Mouse (Mus musculus) olfactory bulb, adult 2 months (tissue): ENCODE results near the gene Pecr. TPM values are rescaled to one million over a fixed set of nuclear protein-coding genes. Genes with fewer than 3 reads are reported as not detected.

Experiments
- H3K27ac ChIP-seq: fragments of 200-500 bp; 2 replicates; pipeline ENCODE4 v1.5.1; 2012; ENCODE audit warnings: low read depth, low read length; ENCODE audit not compliant: insufficient read depth
- H3K4me1 ChIP-seq: fragments of 200-500 bp; 2 replicates; pipeline ENCODE4 v1.6.1; 2012; ENCODE audit warnings: low read length; ENCODE audit not compliant: control insufficient read depth, insufficient read depth
- H3K4me3 ChIP-seq: fragments of 200-500 bp; 2 replicates; pipeline ENCODE4 v1.5.1; 2012; ENCODE audit warnings: mild to moderate bottlenecking, low read depth, low read length, moderate library complexity; ENCODE audit not compliant: insufficient read depth
- CTCF ChIP-seq: fragments of 200-500 bp; IDR thresholded peaks from 2 replicates; pipeline ENCODE4 v1.5.1; 2012; ENCODE audit warnings: low read depth, mild to moderate bottlenecking, low read length, moderate library complexity; ENCODE audit not compliant: insufficient read depth
- POLR2A ChIP-seq: fragments of 200-500 bp; IDR thresholded peaks from 2 replicates; pipeline ENCODE4 v1.6.1; 2012; ENCODE audit warnings: mild to moderate bottlenecking, low read depth, low read length, moderate library complexity; ENCODE audit not compliant: insufficient read depth
- WGBS: fragments of 180-500 bp; shearing (Covaris S2); methylation state at CpG from one replicate; pipeline ENCODE4 v1.1.7; 2018; 5-methylcytosine and 5-hydroxymethylcytosine counted together
- polyA plus RNA-seq: library from polyadenylated mRNA; stranded (reverse); fragments of >200 nt; gene quantifications from 2 replicates; pipeline ENCODE4 v1.2.4, GENCODE M21; 2012; ENCODE audit warnings: low replicate concordance; ENCODE audit not compliant: missing spikeins, insufficient read depth, insufficient read length

The Pecr gene
- polyA plus RNA-seq, 1 experiment, result not detected

DNA sequence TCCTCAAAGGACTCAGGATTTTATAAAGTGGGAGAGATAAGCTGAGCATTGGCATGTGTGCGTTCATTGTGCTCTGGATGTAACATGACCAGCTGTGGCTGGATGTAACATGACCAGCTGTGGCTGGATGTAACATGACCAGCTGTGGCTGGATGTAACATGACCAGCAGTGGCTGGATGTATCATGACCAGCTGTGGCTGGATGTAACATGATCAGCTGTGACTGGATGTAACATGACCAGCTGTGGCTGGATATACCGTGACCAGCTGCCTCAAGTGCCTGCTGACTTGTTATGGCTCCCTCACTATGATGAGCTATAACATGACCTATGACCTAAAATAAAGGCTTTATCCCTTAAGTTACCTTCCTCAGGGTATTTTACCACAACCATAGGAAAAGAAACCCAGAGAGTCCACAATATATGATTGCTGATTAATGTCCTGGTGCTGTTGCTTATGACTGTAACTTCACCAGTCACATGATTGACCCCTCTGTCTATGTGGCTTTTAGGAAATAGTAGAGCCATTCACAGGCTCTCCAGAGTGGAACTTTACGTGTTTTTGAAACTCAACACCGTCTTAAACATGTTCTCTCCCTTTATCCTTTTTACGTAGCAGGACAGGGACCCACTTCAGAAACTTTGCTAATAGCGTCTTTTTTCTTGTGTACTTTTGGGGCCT lies 25.8 kb upstream of the Pecr start:
- Histone ChIP-seq H3K4me3 (no peak overlapping the region), H3K4me1 (no peaks in the 10 kb centered on the region), H3K27ac (no peak overlapping the region)
- TF ChIP-seq POLR2A, result no peak
- TF ChIP-seq CTCF, result no peak
- 78% methylated on average over 6 of the region's 6 CpGs for WGBS

DNA sequence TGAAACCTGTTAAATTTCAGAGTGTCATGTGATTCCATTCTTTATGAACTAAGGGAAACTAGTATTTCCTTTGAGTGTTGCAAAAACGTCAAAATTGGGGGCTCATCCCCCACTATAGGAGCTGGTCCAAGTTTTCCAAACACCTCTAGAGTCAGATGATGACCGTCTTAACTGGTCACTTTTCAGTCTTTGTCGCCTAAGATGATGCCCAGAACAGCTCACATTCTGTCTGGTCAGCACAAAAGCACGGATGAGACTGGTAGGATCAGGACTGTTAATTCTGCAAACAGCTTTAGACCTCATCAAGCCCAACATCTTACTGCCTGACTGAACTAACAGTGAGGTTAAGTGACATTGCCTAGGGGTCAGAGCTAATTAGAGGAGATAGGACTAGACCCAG lies 24.8 kb upstream of the Pecr start:
- no peak for TF ChIP-seq POLR2A
- TF ChIP-seq CTCF, result no peak
- Histone ChIP-seq H3K4me3 (no peak overlapping the region), H3K27ac (no peak overlapping the region), H3K4me1 (no peaks in the 10 kb centered on the region)
- 65% methylated on average over 4 of the region's 4 CpGs for WGBS

DNA sequence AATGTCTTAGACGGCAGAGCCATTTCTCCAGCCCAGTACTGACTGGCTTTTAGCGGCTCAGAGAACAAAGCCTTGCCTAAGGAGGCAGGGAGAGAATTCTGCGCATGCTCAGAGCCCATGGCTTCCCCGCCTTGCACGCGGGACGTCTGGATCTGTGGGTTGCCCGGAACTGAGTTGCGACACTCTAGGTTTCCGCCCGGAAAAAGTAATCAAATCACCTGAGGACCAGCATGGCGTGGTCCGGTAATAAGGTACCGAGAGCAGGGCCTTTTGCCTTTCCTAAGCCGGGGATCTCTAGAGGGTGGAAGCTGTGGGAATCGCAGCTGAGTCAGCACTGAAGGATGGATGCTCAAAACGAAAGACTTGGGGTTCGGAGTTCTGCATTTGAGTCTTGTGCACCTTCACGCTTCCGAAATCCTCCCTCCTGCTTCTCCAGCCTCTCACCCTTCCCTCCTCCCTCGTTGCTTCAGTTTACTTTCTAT lies 23.2 kb upstream of the Pecr start, which contains the start of gene Xrcc5:
Gene Xrcc5 (plus strand): TSS at position 105 of the 482 bp plus-strand sequence.
- no peaks in the 10 kb centered on the region for H3K4me1 ChIP-seq
- TF ChIP-seq CTCF, result no peak
- TF ChIP-seq POLR2A, result 0 out of 2 replicates have a peak, but pooled peaks have one; percentile 38
- peak within 1 kb of the TSS; percentile 40; the same call in 1 of the 2 replicates for H3K27ac ChIP-seq
- WGBS, result under 1% methylated on average over 21 of the region's 21 CpGs
- peak within 1 kb of the TSS; percentile 52 for H3K4me3 ChIP-seq

DNA sequence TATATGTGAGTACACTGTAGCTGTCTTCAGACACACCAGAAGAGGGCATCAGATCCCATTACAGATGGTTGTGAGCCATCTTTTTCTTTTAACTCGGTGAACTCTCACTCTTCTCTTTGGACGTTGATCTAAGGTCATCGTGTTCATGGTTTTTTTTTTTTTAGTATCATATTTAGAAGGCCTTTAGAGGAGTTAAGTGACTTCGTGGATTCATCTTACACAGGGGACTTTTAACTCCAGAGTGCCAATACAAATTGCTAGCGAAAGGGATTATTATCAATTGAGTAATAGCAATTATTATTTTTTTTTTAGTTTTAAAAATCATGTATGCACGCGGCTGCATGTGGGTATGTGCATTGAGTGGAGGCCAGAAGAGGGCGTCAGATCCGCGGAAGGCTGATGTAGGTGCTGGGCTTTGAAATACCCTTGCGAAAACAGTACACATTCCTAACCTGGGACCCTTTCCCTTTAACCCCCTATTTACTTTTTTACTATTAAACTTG lies 22.6 kb upstream of the Pecr start:
- H3K4me3 ChIP-seq, result no peak overlapping the region
- H3K27ac ChIP-seq, result no peak overlapping the region; the same call in 1 of the 2 replicates
- TF ChIP-seq POLR2A, result no peak
- TF ChIP-seq CTCF, result 0 out of 2 replicates have a peak, but pooled peaks have one; percentile 14
- WGBS, result 2% methylated on average over 11 of the region's 11 CpGs
- H3K4me1 ChIP-seq, result no peaks in the 10 kb centered on the region

DNA sequence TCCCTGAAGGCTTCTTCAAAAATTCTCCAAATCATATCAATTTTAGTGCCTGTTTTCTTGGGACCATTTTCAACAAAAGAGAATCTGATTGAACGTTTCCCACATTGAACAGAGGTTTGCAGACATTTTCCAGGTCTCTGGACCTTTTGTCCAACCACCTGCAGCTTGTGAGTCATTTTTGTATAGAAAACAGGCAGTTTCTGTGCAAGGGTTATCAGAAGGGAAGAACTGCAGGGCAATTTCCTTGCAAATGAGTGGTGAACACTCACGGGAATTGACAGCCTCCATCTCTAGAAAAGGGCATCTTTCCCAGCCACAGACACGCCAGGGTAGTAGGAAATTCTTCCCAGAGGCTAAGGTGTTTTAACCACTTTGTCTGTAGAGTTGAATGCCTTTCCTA lies 22.1 kb upstream of the Pecr start:
- TF ChIP-seq POLR2A, result no peak
- no peak for TF ChIP-seq CTCF
- 23% methylated on average over 3 of the region's 3 CpGs for WGBS
- H3K4me3 ChIP-seq, result no peak overlapping the region
- H3K4me1 ChIP-seq, result no peaks in the 10 kb centered on the region
- no peak overlapping the region for H3K27ac ChIP-seq

DNA sequence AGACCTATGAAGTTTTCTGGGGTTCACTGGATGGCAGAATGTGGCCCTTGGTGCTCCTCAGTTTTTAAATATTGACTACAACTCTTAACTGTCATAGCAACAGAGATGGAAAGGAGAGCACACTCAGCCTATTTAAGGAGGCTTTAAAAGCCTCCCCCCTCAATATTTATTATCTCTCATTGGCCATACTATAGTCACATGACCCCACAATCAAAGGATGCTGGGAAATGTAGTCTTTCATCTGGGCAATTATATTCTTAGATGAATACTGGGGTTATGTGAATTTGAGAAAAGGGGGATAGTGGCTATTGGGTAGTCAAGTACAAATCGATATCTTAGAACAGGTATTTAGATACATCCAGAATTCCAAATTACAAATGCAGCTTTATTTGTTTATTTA lies 17.7 kb upstream of the Pecr start:
- Histone ChIP-seq H3K4me3 (no peak overlapping the region), H3K27ac (no peak overlapping the region), H3K4me1 (no peaks in the 10 kb centered on the region)
- WGBS, result 93% methylated on average over 1 of the region's 1 CpGs
- TF ChIP-seq CTCF, result no peak
- TF ChIP-seq POLR2A, result no peak

GRCm38 (mm10) chr1:72295746-72296145 lies 11.6 kb upstream of the Pecr start:
- Histone ChIP-seq H3K27ac (no peak overlapping the region), H3K4me1 (no peaks in the 10 kb centered on the region), H3K4me3 (no peak overlapping the region)
- TF ChIP-seq CTCF, result no peak
- TF ChIP-seq POLR2A, result no peak
- WGBS, result 61% methylated on average over 8 of the region's 8 CpGs

- Histone ChIP-seq H3K27ac (no peak overlapping the region), H3K4me3 (no peak overlapping the region), H3K4me1 (no peaks in the 10 kb centered on the region)
- 63% methylated on average over 4 of the region's 4 CpGs for WGBS
- TF ChIP-seq CTCF, result no peak
Measured at GRCm38 (mm10) chr1:72293869-72294663, 10.0 kb upstream of the Pecr start.

GRCm38 (mm10) chr1:72291925-72292324 lies 7.8 kb upstream of the Pecr start:
- H3K4me1 ChIP-seq, result peaks cover 5% of the 10 kb centered on the region; the same call in 1 of the 2 replicates
- WGBS, result 88% methylated on average over 2 of the region's 2 CpGs
- H3K27ac ChIP-seq, result no peak overlapping the region
- no peak overlapping the region for H3K4me3 ChIP-seq
- TF ChIP-seq CTCF (no peak), POLR2A (no peak)
